Mouse (Mus musculus): ENCODE measurements around the gene Zfp984. TPM values are rescaled to one million over a fixed set of nuclear protein-coding genes. Genes with fewer than 3 reads are reported as not detected.
"Not testable (repeated sequence)": the region's sequence is repeated elsewhere in the genome, so short reads cannot be mapped to it uniquely, and the experiment has no call there.

Gene Zfp984
- total RNA-seq, 2 experiments from 2014 or later: 1.1 TPM

DNA sequence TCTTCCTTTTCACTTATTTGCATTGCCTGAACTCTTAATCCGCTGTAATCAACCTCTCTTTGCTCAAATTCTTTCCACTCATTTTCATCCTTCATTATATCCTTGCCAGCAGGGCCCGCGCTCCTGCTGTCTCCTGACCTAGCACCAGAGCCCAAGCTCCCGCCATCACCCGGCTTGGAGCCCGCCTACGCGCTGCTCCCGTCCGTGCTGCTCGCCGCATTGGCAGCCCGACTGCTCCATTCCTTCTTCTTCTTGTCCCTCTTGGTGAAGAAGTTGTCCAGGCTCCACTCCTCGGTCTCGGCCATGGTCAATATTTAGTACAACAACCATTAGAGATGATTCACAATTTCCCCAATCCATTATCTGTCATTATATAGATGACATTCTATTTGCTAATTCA is 63.3 kb downstream of the Zfp984 start:
- H3K27ac ChIP-seq; H3K4me3 ChIP-seq; DNase-seq; intact Hi-C loops (cut with DNase I): not testable (repeated sequence)

DNA sequence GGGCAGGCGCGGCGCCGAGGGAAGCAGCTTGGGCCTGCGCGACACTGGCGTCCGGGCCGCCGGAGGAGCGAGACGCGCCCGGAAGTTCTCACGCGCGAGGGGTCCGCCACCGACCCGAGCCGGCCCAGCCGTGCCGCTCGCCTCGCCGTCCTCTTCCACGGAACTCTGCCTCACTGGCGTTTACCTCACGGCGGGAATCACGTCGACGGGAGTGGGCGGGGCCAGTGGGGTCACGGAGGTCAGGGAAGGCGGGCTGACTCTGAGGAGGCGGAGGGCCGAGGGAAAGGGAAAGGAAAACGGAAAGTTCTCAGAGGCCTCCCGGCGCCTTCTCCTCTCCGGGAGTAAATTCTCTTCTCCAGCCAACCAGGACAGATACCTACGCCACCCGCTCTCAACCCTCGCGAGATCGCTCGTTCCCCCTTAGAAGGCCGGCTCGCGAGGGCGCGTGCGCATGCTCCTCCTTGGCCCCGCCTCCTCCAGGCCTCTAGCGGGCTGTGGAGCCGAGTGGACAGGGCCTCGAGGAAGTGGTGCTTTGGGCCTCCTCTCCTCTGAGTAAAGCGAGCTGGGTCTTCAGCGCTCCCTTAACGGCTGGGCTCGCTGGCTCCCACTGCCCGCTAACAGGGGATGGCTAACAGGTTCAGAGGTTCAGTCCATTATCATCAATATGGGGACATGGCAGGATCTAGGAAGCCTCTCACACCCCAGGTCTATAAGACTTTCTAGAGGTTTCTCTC is 70.8 kb downstream of the Zfp984 start:
- peak; percentile 17 for DNase-seq
- H3K4me3 ChIP-seq: peak overlapping the region; percentile 53
- H3K27ac ChIP-seq; intact Hi-C loops (cut with DNase I): not testable (repeated sequence)

Other genes with a start within 250 kb of the Zfp984 start
- gene Zfp979, start 167.3 kb downstream of the Zfp984 start, total RNA-seq (2021): 1 to 10 TPM; 1.2 to 1.6 TPM
- gene Zfp534, start 107.2 kb downstream of the Zfp984 start, total RNA-seq (2021): not detected
- gene Zfp933, start 38.6 kb upstream of the Zfp984 start, total RNA-seq (2021): 1 to 10 TPM; 8.6 to 9.5 TPM
- 1 to 10 TPM; 5.1 to 5.5 TPM for gene Miip, start 59.0 kb upstream of the Zfp984 start, total RNA-seq (2021)
- 1 to 10 TPM; 7.3 to 7.7 TPM for gene Fv1, start 59.2 kb upstream of the Zfp984 start, total RNA-seq (2021)
- 100 to 1,000 TPM; 416 to 452 TPM for gene Mfn2, start 94.9 kb upstream of the Zfp984 start, total RNA-seq (2021)
- gene Plod1, start 127.0 kb upstream of the Zfp984 start, total RNA-seq (2021): 10 to 100 TPM; 17.1 to 25.9 TPM
- gene 2510039O18Rik, start 131.1 kb upstream of the Zfp984 start, total RNA-seq (2021): 10 to 100 TPM; 17.0 to 21.5 TPM
- gene Nppb, start 176.0 kb upstream of the Zfp984 start, total RNA-seq (2021): not detected
- not detected for gene Nppa, start 190.9 kb upstream of the Zfp984 start, total RNA-seq (2021)
- gene Clcn6, start 229.0 kb upstream of the Zfp984 start, total RNA-seq (2021): 1 to 10 TPM; 4.7 to 5.0 TPM
- 10 to 100 TPM in 1 of 2 experiments, 1 to 10 TPM in 1; 6.9 to 14.2 TPM for gene Mthfr, start 229.3 kb upstream of the Zfp984 start, total RNA-seq (2021)

Data from gastrocnemius, adult 2 months (tissue).